Mouse (Mus musculus) neutrophil, adult 65 days (primary cell): ENCODE results near the gene Trim37. TPM values are rescaled to one million over a fixed set of nuclear protein-coding genes. Genes with fewer than 3 reads are reported as not detected.

ENCODE experiments used
- total RNA-seq: library from RNA; stranded (reverse); gene quantifications from 2 replicates; pipeline ENCODE4 v1.2.4, GENCODE M21; 2023

The Trim37 gene
- total RNA-seq = 5.9 and 11.7 TPM in 2 replicates

GRCm38 (mm10) chr11:87126824-87127816 is at the start of gene Trim37:
TSS of gene Trim37 (plus strand) at chr11:87127077.

GRCm38 (mm10) chr11:87086290-87086984 is 40.4 kb upstream of the Trim37 start, which contains the start of gene Smg8:
TSS of gene Smg8 (minus strand) at chr11:87086774.

DNA sequence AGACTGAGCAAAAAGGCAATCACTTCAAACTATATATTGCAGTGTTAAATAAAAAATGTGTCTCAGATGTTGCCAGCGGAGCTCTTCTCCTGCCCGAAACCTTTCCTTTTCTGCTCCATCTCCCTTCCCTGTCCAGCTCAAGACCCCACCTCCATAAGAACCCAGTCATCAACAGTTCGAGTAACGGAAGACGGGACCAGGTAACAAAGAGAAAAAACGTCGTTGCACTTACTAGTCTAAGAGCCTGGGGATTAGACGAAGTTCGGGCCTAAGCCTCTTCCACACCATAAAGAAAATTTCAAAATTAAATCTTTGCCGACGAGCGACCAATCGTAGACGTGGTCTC is 18.5 kb upstream of the Trim37 start, which contains the start of gene Prr11:
Gene Prr11 (minus strand): TSS at position 300 of the 346 bp plus-strand sequence.

GRCm38 (mm10) chr11:87108755-87109518 is 17.9 kb upstream of the Trim37 start, which contains the start of gene Ska2:
TSS of gene Ska2 (plus strand) at chr11:87109234.

Other genes starting within 250 kb of the Trim37 start
- 5.3 and 5.6 TPM in 2 replicates for gene Ypel2, start 133.4 kb upstream of the Trim37 start, total RNA-seq
- not detected in 2 replicates for gene Gdpd1, start 53.0 kb upstream of the Trim37 start, total RNA-seq
- 17.7 and 18.0 TPM in 2 replicates for gene Smg8, start 40.3 kb upstream of the Trim37 start, total RNA-seq
- 14.9 and 17.3 TPM in 2 replicates for gene Prr11, start 18.4 kb upstream of the Trim37 start, total RNA-seq
- gene Ska2, start 17.8 kb upstream of the Trim37 start, total RNA-seq = 8.1 and 10.3 TPM in 2 replicates
- gene Ppm1e, start 231.9 kb downstream of the Trim37 start, total RNA-seq = 0.57 and 0.84 TPM in 2 replicates